Mouse (Mus musculus): ENCODE results near the gene Med27.

The Med27 gene

DNA sequence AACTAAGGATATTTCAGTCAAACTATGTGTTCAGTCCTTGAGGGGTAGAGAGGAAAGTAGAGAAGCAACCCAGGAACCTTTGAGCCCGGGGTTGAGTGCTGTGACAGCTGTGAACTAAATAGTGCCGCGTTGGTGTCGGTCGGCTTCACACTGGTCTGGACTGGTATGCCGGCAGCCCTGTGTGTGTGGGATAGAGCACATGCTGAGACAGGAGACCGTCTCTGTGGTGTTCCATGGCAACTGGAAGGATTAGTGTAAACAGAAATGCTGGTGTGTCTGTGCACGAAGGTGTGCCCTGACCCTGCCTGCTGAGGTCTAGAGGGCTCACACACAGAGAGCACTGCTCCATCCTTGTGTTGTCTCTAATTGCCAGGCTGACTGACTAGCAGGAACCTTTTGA, 135.2 kb downstream of the Med27 start:
- DNase-seq = no peak

DNA sequence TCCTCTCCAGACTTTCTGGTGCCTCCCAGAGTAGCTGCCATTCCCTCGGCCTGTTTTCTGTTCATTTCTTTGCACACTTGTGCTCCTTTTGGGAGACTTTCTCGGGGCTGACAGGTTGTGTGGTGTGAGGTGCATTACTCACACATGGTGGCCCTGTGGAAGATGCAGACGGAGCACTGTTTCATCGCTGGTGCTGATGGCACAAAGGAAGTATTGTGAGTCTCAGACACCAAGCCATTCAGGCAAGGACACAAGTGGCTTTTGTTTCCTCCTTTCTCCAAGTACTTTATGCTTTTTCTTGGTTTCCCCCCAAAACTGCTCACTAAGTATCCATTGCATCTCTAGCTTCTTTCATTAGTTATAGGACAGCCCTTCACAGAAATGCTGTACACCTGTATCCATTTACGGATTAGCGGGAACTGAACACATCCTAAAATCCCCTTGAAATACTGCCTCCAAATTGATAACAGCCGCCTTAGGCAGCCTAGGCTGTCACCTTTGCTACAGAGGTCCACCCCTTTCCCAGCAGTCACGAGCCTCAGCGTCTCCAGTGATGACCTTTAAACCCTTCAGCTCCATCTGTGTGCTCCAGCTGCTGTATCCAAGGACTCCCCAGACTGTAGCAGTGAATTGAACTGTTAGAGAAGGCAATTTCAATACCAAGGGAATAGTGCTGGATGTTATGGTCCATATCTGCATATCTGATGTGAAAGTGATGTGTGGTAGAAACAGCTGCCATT, 136.5 kb downstream of the Med27 start:
- no peak for DNase-seq

DNA sequence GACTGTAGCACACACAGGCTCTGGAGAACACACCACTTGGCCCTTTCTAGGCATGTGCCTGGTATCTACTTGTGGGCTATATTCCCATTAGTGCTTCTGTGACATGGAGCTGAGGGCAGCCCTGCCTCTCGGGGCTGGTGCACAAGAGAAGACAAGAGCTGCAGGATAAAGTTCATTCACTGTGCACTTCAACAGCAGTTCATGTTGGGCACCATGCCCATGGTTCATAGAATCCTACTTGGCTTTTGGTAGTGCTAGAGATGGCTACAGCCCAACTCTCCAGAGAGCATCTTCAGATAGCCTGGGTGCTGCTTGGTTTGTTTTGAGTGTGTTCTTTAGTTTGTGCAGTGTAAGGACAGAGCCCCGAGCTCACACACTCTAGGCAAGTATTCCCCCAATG, 138.9 kb downstream of the Med27 start:
- no peak for DNase-seq

DNA sequence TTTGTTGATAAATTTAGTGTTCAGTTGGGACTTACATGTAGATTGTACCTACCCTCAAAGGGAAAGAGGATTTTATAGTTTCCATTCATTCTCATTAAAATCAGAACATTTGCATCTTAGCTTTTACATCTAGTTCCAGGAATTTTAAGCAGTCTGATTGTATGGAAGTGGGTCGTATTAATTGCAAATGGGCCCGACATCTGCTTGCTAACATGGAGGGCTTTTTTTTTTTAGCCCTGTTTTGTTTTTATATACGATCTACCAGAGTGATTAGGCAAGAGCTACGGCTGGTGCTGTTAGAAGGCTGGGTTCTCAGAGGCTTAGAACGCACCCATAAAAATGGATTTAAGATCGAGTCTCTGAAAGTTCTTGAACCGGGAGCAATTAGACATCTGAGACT, 139.9 kb downstream of the Med27 start:
- DNase-seq = no peak

DNA sequence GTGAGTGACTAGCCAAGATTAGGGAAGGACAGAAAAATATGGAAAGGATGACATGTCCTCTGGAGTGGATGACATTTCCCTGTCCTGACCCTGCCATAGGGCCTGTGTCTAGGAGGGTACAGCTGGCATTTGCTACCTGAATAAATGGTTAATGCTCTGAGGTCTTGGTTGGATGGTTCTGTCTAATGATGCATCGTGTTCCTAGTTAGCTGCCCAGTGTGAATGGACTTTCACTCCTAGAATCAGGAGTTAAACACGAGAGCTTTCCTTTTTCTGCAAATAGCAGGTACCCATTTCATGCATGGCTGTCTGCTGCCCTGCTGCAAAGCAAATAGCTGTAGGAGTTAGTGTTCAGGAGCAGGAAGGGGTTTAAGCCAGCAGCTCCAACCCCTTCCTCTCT, 141.0 kb downstream of the Med27 start:
- DNase-seq = no peak

DNA sequence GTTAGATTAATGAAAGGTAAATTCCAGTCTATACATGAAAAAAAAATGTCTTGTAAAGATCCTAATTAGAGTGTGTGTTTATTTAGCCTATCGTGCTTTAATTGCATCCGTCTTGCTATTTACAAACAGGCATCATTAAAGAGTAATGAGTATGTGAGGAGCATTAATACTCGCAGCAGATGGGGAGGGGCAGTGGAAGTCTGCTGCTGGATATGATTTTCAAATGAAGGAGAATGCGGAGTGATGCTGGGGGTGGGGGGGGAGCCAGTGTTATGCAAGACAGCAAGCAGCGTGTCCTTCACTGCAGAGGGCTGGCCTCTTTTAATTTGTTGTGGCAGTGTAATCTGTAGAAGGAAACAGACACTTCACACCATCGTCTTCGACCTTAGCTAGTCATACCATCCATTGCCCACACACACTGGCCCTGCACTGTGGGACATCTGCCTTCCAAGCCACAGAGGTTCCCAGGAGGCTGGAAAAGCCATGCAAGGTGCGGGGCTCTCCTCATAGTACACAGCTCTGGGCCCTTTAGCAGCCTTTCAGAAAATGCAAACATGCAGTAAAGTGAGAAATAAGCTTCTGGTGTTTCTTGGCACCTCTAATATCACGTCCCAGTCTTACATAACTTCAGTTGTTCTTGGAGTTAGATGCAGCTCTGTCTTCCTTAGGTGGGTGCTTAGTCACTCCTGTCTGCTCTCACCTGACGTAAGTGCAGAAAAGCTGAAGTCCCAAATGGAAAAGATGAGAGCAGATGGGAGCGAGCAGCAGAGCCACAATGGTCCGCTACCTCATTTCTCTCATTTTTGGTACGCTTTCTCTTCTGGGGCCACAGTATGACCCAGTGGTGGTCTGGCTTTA, 142.0 kb downstream of the Med27 start:
- no peak for DNase-seq

DNA sequence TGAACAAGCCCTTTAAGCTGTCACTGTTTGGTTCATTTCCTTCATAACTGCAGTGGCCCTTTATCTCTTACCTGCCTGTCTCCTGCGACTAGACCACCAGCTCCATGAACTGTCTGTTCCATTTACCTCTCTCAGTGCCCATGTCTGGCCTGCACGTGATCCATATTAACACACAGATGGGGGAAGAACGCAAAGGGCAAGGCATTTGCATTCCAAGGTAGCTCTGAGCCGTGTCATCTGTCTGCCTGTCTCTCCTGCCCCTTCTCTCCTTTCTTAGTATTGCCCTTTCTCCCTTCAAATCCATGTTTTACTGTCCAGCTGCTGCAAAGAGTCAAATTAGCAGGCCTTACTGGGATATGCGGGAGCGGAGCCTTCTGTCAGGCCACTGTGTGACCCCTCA, 145.0 kb downstream of the Med27 start:
- DNase-seq = no peak

DNA sequence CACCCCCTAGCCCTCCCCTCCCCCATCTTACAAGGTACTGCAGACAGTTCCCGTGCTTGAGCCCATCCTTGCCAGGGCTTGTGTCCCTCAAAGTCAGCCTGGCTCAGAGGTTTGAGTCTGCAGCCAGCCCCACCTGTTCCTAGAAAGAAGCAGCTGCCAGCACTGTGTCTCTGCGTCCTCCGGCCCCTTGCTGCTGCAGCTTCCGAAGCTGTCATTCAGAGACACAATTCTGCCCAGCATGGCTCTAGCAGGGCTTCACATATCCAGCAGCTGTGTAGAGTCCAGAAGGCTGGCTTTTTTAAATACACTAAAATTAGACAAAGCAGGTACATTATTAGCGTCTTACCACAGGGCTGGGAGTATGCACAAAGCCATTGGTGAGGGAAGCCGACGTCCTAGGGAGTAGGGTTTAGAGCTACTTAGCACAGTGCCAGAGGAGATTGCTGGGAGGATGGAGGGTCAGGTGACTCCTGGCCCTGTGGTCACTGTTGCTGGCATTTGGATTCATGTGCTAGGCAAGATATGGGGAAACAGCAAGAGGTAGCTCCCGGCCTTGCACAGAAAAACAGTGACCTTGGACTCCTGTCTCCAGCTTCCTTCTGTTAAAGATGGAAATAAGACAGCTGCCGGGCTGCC, 146.9 kb downstream of the Med27 start:
- DNase-seq = no peak

DNA sequence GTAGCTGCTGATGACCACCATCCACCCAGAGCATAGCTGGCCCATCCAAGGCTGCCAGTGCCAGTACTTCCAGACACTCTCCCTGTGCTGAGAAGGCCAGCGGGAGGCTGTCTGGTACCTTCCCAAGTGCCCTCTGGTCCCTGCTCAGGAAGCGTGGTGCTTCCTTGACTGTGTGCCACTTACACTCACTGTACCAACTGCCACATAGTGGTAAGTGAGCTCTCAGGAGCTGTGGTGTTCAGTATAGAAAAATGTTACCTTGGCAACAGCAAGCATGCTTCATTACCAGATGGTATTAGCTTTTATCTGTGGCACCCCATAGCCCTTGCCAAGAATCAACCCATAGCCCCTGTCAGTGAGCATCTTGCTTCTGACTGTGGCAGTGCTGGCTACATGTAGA, 148.7 kb downstream of the Med27 start:
- DNase-seq = no peak

DNA sequence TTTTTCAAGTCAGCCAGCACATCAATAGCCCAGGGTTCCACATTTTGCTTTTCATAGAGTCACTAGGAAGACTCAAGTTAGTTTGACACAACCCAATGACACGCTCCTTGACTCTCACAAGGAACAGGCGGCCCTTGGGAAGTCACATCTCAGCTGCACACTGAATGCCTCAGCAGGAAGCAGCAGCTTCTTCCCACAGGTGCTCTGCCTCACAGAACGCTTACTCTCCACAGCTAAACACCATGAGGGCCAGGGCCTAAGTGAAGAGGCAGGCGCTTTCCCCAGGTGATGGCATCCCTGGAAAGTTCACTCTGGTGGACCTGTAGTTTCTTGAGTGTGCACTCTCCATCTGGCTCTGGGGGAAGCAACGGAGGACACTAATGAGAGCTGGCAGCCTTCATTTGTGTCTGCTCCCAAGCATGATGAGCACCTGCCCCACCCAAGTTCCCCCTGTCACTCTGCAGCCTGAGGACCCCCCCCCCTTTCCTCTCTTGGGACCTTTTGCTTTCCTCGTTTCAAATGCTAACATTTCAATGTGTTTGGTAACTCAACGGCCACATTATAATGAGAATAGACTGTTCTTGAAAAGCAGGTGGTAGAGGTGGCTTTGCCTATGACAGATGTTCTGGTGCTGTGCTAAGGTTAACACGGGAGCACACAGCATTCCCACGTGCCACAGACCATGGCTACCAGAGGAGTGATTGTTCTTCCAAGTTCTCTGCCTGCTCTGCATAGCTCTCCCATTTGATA, 154.2 kb downstream of the Med27 start:
- DNase-seq = no peak

DNA sequence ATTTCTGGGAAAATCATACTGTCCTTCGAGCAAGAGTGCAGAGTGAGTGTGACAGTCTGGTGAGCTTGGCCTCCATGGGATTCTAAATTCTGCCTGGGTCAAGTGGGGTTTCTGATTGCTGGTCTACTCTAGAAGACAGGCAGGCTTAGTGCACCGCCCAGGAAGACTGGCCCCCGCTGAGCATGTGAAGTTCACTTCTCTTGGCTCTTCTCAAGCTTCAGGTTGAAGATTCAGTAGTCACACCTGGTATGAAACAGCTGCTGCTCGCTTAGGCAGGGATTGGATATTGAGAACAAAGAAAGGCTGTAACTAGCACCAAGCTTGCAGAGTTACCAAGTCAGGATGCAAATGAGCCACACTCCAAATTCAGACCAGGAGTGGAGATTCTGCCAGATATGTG, 154.8 kb downstream of the Med27 start:
- no peak for DNase-seq

DNA sequence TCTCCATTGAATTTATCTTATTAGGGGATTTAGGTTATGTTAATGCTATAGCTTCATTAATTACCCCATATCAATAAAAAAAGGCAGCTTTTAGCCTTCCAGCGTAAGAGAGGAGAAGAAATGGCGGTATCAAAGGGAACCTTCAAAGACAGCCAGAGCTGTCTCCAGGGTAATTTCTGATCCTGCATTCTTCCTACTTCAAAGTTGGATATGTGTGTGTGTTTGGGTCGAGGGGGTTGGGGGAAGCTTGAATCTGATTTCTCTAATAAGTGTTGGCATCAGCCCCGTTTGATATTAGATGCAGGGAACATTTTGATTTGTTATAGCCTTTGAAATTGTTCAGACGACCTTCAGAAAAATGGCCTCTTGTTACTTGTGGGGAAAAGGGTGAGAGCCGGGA, 158.2 kb downstream of the Med27 start:
- no peak for DNase-seq

DNA sequence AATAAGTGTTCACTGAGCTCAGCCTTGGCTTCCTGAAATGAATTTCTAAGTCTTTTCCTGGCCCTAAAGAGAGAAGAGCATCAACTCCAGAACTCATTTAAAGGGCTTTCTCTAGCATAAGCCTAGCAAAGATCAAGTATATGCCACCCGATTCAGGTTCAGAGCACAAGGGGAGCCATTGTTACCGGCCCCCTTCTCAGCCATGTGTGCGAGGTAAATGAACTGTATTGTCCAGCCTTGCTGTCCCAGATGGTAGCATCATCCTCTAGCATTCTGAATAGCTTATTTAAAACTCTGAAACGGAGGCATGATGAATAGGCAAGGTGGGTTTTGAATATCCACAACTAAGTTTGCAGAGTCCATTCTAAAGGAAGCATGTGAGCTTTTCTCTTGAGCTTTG, 159.8 kb downstream of the Med27 start:
- DNase-seq = no peak

DNA sequence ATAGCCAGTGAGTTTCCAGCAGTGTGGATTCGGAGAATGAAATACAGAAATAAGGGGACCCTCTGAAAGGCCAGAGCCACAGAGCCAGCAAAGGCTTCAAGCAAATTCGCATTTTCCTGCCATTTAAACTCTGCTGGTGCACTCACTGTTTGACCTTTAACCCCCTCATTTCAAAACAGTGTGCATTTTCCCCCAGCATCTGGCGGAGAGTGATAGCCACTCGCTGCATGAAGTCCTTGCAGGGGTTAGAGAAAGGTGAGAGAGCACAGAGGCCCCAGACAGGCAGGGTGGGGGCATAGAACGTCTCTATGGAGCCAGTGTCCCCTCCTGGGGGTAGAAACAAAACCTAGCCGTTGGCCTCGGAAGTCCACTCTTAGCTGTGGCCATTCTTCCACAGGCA, 166.5 kb downstream of the Med27 start:
- DNase-seq = no peak

DNA sequence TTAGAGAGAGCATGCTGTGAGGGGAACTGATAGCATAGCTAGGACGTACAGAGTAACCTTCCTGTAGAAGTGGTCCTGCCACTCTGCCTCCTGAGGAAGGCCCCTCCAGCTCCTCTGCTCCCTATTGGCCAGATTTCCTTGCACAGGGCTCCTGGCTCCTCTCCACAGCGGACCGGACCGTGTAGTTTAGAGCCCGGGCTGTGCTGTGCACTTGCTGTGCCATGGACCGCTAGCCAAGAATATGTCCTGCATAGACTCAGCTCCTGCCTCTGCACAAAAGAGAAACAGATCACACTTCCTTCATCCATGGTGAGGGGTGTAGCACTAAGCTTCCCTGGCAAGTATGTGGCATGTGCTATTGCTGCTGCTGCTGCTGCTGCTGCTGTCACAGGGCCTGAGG, 168.2 kb downstream of the Med27 start:
- DNase-seq = no peak

DNA sequence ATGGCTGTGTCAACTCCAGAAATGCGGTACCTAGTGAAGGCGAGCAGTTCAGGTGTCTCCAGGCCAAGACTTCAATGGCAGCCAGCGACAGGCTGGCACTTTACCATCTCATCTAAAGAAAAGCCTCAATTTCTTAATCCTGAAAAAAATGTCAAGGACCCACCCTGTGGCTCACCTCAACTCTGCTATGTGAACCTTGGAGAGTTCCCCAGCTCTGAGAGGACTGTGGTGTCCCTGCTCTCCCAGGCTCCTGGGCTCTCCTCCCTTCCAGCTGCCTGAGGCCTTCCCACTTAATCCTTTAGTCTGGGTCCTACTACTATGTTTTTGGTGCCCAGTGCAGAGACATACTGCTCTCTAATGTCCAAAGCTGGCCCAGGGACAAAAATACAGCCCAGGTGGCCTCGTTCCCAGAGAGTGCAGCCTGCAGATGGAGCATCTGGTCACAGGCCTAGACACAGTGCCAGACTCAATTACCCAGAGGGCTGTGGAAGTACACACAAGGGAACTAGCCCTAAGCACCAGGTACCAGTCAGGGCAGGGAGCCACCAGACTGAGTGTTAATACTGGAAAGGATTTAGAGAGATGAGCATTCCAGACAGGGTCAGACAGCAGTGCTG, 169.3 kb downstream of the Med27 start:
- DNase-seq = no peak

DNA sequence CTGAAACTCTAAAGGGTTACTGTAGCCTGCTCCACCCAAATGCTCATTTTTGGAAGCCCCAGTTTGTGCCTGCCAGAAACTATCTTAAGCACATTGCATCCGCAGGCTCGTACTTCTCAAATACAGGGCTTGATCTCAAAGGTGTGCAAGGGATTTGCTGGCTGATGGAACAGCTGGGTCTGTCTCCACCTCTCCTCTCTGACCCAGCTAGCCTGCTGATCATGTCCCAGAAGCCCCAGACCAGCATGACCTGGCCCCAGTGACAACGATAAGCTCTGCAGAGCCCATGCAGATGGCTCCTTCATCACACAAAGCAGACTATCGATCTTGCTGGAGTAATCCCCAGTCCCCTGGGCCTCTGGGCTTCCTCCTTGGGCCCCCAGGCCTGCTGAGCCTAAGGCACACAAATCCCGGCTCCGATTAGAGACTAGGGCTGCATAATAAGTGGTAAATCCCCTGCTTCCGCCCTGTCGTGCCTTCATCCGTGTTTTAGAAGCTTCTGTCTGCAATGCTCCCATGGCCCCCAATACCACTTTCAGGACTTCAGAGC, 170.1 kb downstream of the Med27 start:
- DNase-seq = no peak

DNA sequence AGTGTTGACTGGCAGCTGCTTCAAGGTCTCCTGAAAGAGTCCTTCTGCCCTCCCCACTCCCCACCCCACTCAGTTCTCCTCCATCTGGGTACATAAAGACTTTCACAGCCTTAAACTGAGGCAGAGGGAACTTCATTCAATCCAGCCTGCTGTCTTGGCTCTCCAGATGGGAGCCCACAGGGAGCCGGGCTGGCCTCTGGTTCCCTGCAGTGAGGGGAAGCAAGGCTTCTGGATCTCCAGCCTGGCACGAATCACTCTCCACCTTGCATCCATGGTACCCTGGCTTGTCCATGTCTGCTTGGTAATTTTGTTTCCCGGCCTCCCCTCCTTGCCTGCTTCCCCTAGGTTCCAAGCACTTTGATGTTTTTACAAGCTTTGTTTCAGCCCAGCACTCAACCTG, 172.8 kb downstream of the Med27 start:
- no peak for DNase-seq

DNA sequence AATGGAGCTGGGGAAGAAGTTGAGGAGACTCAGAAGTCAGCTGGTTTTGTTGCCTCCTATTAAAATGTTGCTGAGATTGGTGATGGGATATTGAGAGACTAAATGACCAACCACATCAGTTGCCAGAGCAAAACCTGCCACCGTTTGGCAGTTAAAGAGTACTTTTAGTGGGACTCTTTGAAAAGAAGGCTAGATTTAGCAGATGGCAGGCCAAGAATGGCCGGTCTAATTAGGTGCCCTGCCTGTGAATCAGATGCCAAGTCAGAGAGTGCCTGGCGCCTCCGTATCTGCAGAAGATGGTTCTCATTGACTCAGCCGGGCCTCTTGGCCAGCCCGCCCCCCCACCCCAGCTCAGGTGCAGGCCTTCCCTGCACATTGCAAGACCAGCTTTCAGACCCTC, 173.6 kb downstream of the Med27 start:
- DNase-seq = no peak

DNA sequence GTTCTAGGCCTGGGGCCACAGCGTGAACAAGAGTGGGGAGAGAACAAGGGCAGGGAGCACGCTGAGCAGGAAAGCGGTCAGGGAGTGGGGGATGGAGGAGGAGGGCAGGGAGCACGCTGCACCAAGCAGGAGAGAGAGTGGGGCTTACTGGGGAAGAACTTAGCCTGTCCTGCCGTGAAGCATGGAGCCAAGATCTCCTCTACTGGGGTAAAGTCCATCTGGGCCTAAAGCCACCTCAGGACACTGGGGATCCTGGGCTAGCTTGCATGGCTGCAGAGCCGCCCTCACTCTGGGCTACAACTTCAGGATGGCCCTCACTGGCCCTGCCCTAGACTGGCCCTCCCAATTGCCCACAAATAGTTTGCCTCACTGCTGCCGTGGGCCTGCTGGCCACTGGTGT, 174.9 kb downstream of the Med27 start:
- no peak for DNase-seq

DNA sequence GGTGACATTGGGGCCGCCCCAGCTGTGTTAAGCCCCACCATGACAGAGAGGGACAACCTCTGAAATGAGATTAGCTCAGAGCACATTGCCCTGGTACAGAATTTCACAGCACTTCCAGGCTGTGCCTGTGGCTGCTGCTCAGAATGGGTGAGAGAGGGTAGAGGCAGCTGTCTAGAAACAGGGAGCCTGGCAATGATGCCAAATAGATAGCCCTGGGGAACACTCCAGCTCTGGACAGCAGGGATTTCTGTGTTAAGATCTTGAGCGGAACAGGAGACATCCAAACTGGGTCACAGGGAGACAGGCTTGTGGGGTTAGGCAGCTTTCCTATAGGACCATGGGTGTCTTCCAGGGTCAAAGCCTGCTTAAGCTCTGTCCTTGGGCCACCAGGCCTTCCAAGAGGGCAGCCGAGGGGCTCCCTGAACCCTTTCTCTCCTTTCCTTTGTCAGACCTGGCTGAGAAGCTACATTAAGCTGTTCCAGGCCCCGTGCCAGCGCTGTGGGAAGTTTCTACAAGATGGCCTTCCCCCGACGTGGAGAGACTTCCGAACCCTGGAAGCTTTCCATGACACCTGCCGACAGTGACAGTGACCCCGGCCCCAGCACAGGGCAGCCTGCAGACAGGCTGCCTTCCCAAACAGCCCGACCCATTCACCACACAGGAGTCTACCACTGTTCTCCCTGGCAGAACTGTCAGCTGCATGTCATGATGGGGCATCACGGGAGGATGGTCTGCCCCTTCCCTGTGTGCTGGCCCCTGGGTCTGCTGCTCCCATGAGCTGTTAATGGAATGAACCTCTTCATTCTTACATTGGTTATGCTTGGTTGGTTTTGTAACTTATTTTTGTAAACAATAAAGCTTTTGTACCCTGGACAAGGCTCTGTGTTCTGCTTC, 177.5 kb downstream of the Med27 start:
- no peak for DNase-seq

All from thymus, postnatal 25 days (tissue).